Mouse (Mus musculus): ENCODE measurements at regions not wholly inside any gene's neighbourhood (a gene's known extent, or its start where the extent isn't known, plus 50 kb on each side); places are given as distances from the start of the nearest gene placed in this dataset.

DNA sequence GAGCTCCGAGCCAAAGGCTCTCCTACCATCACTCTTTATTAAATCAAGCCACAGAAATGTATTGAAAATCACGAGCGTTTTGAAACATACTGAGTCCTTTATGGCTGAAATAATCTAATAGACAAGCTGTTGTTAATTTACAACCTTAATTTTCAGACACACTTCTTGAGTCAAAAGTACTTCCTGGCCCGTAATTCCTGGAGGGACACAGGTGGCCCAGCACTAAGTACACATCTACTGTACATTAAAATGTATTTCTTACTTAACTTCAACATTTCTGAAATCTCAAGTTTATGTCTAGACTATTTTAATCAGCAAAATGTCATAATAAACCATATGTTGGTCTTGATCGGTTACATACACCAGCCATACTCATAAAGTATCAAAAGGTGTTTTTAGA lies 2163.3 kb upstream of the Gm7489 start:
- DNase-seq (ENCODE audit: low read depth, low spot score) = no peak

- DNase-seq (ENCODE audit: low read depth, low spot score) = no peak
These were observed 2160.6 kb upstream of the Gm7489 start for GRCm38 (mm10) chr15:51724127-51724526.

- DNase-seq (ENCODE audit: low read depth, low spot score) = no peak
These were observed 2159.2 kb upstream of the Gm7489 start for GRCm38 (mm10) chr15:51725457-51725856.

DNA sequence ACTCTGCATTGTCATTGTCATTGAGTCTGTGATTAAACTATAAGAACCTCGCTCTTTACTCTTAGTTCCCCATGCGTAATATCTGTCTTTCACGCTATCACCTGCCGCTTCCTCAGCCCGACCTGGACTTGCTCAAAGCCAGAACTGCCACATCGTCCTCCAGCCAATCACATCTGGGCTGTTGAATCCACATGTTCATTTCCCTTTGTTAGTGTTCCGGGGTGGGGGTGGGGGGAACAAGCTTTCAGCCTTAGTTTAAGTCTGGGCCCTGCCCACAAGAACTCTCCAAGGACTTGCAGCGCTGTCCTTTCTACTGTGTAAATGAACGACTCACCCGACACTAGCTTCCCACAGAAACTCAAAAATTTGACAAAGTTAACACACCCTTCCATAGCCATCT lies 2154.6 kb upstream of the Gm7489 start:
- DNase-seq (ENCODE audit: low read depth, low spot score) = no peak

- no peak for DNase-seq (ENCODE audit: low read depth, low spot score)
These were observed 2153.8 kb upstream of the Gm7489 start for GRCm38 (mm10) chr15:51730805-51731412.

DNA sequence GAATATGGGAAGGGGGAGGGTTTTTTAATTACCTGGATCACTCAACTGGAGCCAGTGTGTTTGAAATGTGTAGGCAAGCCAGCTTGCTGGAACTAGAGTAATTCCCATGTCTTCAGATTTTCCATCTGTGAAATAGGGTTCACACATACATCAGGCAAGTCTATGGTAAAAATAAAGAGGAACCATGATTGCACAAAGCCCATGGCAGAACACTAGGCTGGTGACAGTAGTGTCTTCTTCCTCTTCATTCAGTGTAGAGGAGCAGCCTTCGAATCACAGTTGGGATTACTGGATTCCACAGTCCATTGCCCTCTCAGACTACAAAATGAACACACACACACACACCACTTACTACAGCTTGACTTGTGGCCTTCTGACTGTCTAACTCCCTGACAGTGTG lies 2150.5 kb upstream of the Gm7489 start:
- DNase-seq (ENCODE audit: low read depth, low spot score) = no peak

Data from telencephalon, adult 2 months (tissue).